Mouse (Mus musculus) embryonic facial prominence, embryonic 13.5 days (tissue): ENCODE data around the gene Amot. TPM values are rescaled to one million over a fixed set of nuclear protein-coding genes. Genes with fewer than 3 reads are reported as not detected.

Source experiments
- ATAC-seq: fragments of 200-750 bp; cut with Nextera tagmentation; 2 replicates; pipeline ENCODE4 v1.8.0; 2017; ENCODE audit warnings: low read depth; ENCODE audit not compliant: insufficient number of reproducible peaks, insufficient read depth, low FRiP score, low TSS enrichment
- H3K27ac ChIP-seq: fragments of 300-500 bp; sonication (generic); 2 replicates; pipeline ENCODE4 v1.5.1; 2015; ENCODE audit warnings: moderate library complexity, mild to moderate bottlenecking, inconsistent platforms
- H3K27me3 ChIP-seq: fragments of 300-500 bp; sonication (generic); 2 replicates; pipeline ENCODE4 v1.6.1; 2015; ENCODE audit warnings: mild to moderate bottlenecking, inconsistent platforms
- H3K36me3 ChIP-seq: fragments of 300-500 bp; sonication (generic); 2 replicates; pipeline ENCODE4 v1.6.1; 2015; ENCODE audit warnings: mild to moderate bottlenecking, inconsistent platforms
- H3K4me1 ChIP-seq: fragments of 300-500 bp; sonication (generic); 2 replicates; pipeline ENCODE4 v1.6.1; 2015; ENCODE audit warnings: inconsistent platforms
- H3K4me2 ChIP-seq: fragments of 300-500 bp; sonication (generic); 2 replicates; pipeline ENCODE4 v1.6.1; 2015; ENCODE audit warnings: moderate library complexity, mild to moderate bottlenecking, inconsistent platforms
- H3K4me3 ChIP-seq: fragments of 300-500 bp; sonication (generic); 2 replicates; pipeline ENCODE4 v1.5.1; 2015; ENCODE audit warnings: mild to moderate bottlenecking, inconsistent platforms
- H3K9ac ChIP-seq: fragments of 300-500 bp; sonication (generic); 2 replicates; pipeline ENCODE4 v1.6.1; 2015; ENCODE audit warnings: mild to moderate bottlenecking, inconsistent platforms
- H3K9me3 ChIP-seq: fragments of 300-500 bp; sonication (generic); 2 replicates; pipeline ENCODE4 v1.6.1; 2016; ENCODE audit warnings: inconsistent platforms
- WGBS: fragments of 180-500 bp; shearing (Covaris S2); methylation state at CpG from one replicate; pipeline ENCODE4 v1.1.7; 2015; ENCODE audit warnings: mixed read lengths; 5-methylcytosine and 5-hydroxymethylcytosine counted together
- polyA plus RNA-seq: library from polyadenylated mRNA; unstranded; fragments of >200 nt; fragmentation: Nextera tagmentation; extraction: Ambion mirVana; gene quantifications from 2 replicates; pipeline ENCODE4 v1.2.1, GENCODE M21; 2015

The Amot gene
- polyA plus RNA-seq, 1 experiment from 2014 or later: 30.7 TPM

DNA sequence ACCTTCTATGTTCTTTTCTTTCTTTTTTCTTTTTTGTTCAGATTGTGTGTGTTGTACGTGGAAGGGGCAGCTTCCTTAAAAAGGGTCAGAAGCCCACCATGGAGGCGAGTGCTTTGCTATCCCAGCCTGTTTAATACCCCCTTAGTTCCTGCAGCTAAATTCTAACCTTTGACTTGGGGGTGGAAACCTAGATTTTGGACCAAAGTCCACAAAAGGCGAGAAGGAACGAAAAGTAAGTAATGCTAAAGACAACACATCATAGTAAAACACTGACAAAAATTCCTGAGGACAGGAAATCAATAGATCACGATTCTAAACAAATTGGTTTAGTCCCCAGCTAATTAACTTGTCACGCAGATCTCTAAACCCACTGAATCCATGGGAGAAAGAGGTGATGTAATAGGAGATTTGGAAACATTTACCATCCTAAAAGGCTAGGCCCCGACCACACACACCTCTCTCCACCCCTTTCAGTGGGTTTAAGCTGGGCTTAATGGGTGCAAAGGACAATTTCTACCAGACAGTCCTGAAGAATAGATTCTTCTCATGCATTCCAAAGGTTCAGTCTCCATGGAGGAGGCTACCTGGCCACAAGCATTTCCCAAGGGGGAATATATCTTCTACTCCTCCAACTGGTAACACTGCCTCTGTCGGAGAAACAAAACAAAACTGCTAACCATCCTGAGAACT lies 3.2 kb downstream of the Amot start:
- H3K4me2 ChIP-seq: peak overlapping the region; percentile 22
- no peak for ATAC-seq
- H3K4me3 ChIP-seq: 0 out of 2 replicates have a peak overlapping the region, but pooled peaks have one; percentile 2
- 52% methylated on average over 8 of the region's 8 CpGs for WGBS
- H3K9me3 ChIP-seq: no peaks in the 10 kb centered on the region
- H3K27ac ChIP-seq: no peak overlapping the region
- no peaks in the 10 kb centered on the region for H3K36me3 ChIP-seq
- H3K27me3 ChIP-seq: peaks cover 9% of the 10 kb centered on the region; the same call in 1 of the 2 replicates
- H3K9ac ChIP-seq: no peak overlapping the region
- H3K4me1 ChIP-seq: peaks cover 13% of the 10 kb centered on the region; the same call in 1 of the 2 replicates

DNA sequence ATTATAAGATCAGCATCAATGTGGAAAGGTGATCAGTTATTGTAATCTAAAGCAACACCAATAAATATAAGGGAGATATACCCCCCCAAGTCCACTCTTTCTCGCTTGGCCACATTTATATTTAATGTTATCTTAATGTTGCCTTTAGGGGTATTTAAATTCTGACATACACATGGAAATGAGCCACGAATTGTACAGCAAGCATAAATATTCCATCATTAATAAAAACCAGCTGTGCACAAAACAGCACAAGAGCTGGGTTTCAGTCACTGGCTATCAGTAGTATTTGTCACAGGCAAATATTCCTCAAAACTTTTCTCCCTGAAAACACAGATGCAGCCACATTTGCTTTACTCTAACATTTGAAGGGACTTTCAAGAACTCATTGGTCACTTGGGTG lies 5.9 kb downstream of the Amot start:
- no peak overlapping the region for H3K27ac ChIP-seq
- H3K4me2 ChIP-seq: no peak overlapping the region; the same call in 1 of the 2 replicates
- 42% methylated on average over 2 of the region's 2 CpGs for WGBS
- peaks cover 13% of the 10 kb centered on the region; the same call in 1 of the 2 replicates for H3K4me1 ChIP-seq
- no peak overlapping the region for H3K9ac ChIP-seq
- H3K36me3 ChIP-seq: no peaks in the 10 kb centered on the region
- no peaks in the 10 kb centered on the region for H3K9me3 ChIP-seq
- H3K4me3 ChIP-seq: no peak overlapping the region
- H3K27me3 ChIP-seq: 0 out of 2 replicates have a peak, but pooled peaks cover 4% of the 10 kb centered on the region
- no peak for ATAC-seq

DNA sequence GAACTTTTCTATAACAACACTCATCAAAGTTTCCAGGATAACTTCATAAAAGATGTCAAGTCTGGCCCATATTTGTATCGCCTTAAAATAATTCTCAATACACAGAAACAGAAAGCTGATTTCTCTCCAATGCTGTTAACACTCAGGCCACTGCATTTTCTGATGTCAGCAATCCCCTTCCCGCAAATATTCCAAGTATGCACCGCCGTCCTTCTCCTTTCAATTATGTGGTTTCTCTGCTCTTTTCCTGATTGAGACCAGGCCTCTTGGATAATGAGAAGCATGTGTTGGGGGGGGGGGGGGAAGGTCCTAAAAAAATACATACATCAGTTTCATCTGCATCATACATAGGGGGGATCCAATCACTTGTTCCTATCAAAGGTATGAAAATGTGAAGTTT lies 6.3 kb downstream of the Amot start:
- Histone ChIP-seq H3K36me3 (no peaks in the 10 kb centered on the region), H3K4me3 (no peak overlapping the region), H3K4me1 (peaks cover 13% of the 10 kb centered on the region; the same call in 1 of the 2 replicates), H3K9me3 (no peaks in the 10 kb centered on the region), H3K27me3 (0 out of 2 replicates have a peak, but pooled peaks cover 4% of the 10 kb centered on the region), H3K9ac (no peak overlapping the region), H3K27ac (no peak overlapping the region), H3K4me2 (no peak overlapping the region; the same call in 1 of the 2 replicates)
- 39% methylated on average over 4 of the region's 4 CpGs for WGBS
- peak; percentile 43; the same call in 1 of the 2 replicates for ATAC-seq

DNA sequence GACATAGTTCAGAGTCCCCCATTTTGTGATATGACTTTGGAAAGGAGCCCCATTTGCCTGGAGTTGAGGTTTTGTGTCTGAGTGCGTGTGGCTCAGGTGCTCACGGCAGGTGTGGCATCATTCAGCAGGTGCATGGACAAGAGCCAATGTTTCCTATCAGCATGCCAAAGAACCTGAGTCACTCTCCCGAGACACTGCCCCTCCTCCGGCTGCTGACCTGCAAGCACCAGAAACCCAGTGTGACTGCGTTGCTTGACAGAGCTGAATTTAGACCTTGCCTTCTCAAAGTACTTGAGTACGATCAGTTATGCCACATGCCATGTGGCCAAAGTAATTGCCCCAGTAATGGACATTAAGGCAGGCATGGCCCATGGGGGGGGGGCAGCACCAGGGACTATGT lies 7.5 kb downstream of the Amot start:
- Histone ChIP-seq H3K4me3 (no peak overlapping the region), H3K36me3 (no peaks in the 10 kb centered on the region), H3K4me1 (peaks cover 13% of the 10 kb centered on the region; the same call in 1 of the 2 replicates), H3K27me3 (0 out of 2 replicates have a peak, but pooled peaks cover 4% of the 10 kb centered on the region), H3K4me2 (no peak overlapping the region), H3K9ac (no peak overlapping the region), H3K9me3 (no peaks in the 10 kb centered on the region), H3K27ac (no peak overlapping the region)
- 80% methylated on average over 6 of the region's 6 CpGs for WGBS
- no peak for ATAC-seq

DNA sequence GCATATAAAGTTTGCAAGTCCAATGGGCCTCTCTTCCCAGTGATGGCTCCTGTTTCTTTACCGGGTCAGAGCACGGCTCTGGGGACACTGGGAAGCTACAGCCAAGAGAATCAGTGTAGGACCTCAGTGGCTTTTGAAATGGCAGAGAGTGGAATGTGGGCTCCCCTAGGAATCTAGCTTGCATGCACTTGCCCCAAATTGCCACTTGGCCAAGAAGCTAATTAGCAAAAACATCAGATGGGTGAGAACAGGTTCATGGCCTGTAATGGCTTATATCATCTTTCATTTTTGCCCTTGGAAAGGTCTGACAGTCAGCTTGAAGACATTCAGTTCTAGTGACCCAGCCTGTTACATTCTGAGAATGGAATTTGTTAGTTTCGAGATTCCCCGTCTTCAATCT lies 9.6 kb downstream of the Amot start:
- WGBS: 80% methylated on average over 4 of the region's 4 CpGs

DNA sequence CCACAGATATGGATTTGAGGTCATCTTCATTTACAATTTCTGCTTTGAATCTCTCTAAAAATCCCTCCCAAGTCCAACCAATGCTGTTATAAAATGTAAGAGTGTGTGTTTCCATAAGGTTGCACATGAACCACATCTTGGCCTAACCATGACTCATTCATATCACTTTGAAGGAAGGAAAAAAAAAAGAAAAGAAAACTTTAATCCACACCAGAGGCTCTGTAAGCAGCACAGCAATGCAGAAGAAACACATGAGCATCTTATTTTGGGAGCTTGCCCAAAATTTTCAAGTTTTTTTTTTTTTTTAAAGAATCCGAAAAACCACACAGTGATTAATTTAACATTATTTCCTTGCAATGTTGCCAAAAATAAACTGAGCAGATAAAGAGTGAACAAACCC lies 14.2 kb downstream of the Amot start:
- no peak for ATAC-seq
- H3K27me3 ChIP-seq: no peaks in the 10 kb centered on the region; the same call in 1 of the 2 replicates
- H3K36me3 ChIP-seq: peaks cover 10% of the 10 kb centered on the region
- no peaks in the 10 kb centered on the region for H3K4me1 ChIP-seq
- no peak overlapping the region for H3K4me2 ChIP-seq
- no peak overlapping the region for H3K9ac ChIP-seq
- no peak overlapping the region for H3K4me3 ChIP-seq
- H3K9me3 ChIP-seq: no peaks in the 10 kb centered on the region
- WGBS: 44% methylated on average over 1 of the region's 1 CpGs
- no peak overlapping the region for H3K27ac ChIP-seq

More for the DNA sequence above, 9.6 kb downstream of the Amot start:
- H3K4me2 ChIP-seq: no peak overlapping the region
- no peak overlapping the region for H3K4me3 ChIP-seq
- H3K9ac ChIP-seq: no peak overlapping the region
- no peak overlapping the region for H3K27ac ChIP-seq
- no peaks in the 10 kb centered on the region for H3K36me3 ChIP-seq
- no peak for ATAC-seq
- H3K27me3 ChIP-seq: 0 out of 2 replicates have a peak, but pooled peaks cover 4% of the 10 kb centered on the region
- H3K9me3 ChIP-seq: no peaks in the 10 kb centered on the region
- H3K4me1 ChIP-seq: peaks cover 7% of the 10 kb centered on the region; the same call in 1 of the 2 replicates

DNA sequence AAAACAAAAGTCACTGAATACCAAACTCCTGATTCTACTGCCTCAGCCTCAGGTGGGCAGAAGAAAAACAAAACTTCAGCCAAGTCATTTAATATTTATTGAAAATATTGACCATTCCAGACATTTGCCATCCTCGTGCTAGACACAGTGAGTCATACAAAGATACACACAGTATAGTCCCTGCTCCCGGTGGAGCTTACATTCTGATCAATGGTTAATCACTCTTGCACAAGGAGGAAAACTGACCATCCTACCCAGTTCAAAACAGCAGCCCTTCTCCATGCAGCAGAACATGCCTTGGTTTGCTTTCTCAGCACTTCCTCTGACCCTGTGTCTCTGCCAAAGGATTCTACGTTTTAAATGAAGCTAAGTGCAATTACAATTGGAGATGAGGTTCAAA lies 14.6 kb downstream of the Amot start:
- no peak for ATAC-seq
- no peak overlapping the region for H3K9ac ChIP-seq
- H3K9me3 ChIP-seq: no peaks in the 10 kb centered on the region
- no peak overlapping the region for H3K4me2 ChIP-seq
- H3K4me3 ChIP-seq: no peak overlapping the region
- no peaks in the 10 kb centered on the region; the same call in 1 of the 2 replicates for H3K27me3 ChIP-seq
- 57% methylated on average over 3 of the region's 3 CpGs for WGBS
- H3K27ac ChIP-seq: no peak overlapping the region
- H3K4me1 ChIP-seq: no peaks in the 10 kb centered on the region
- H3K36me3 ChIP-seq: peaks cover 10% of the 10 kb centered on the region

DNA sequence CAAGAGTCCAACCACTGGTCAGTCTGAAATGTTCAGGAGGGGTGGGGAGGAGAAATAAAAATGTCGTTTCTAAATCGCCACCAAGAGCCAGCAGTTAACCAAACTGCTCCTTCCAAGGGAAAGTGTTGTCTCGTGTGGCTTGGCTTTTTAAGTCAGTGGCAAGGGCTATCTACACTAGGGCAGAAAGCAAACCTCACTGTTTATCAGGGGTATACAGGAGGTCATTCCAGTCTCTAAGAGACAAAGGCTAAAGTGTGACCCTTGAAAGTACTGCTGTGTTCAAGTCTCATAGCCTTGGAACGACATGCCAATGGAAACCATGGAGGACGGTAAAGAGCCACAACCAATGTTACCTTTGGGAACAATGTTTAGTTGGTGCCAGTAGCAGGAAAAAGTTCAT lies 15.0 kb downstream of the Amot start:
- WGBS: 88% methylated on average over 5 of the region's 5 CpGs
- Histone ChIP-seq H3K4me1 (no peaks in the 10 kb centered on the region), H3K27me3 (peaks cover 2% of the 10 kb centered on the region; the same call in 1 of the 2 replicates), H3K27ac (no peak overlapping the region), H3K4me2 (no peak overlapping the region), H3K36me3 (peaks cover 10% of the 10 kb centered on the region), H3K9ac (no peak overlapping the region), H3K9me3 (no peaks in the 10 kb centered on the region), H3K4me3 (no peak overlapping the region)
- no peak for ATAC-seq

DNA sequence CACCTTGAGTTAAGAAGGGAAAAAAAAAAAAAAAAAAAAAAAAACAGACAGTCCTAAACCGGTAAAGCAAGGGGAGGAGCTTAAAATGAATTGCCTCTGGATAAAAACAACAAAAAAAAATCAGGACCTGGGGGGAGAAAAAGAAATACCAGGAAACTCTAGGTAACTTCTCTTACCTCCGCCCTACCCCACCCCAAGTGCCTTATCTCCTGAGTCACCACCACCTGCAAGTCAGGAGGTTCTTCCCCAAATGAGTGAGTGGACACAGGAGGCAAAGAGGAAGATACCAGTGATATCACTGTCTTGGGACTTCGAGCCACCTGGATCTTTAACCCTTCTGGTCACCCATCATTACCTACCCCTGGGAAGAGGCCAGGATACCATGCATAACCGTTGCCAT lies 19.5 kb downstream of the Amot start:
- H3K4me3 ChIP-seq: no peak overlapping the region
- H3K9ac ChIP-seq: no peak overlapping the region
- peaks cover 3% of the 10 kb centered on the region; the same call in 1 of the 2 replicates for H3K27me3 ChIP-seq
- 61% methylated on average over 4 of the region's 4 CpGs for WGBS
- no peaks in the 10 kb centered on the region for H3K4me1 ChIP-seq
- ATAC-seq: no peak
- no peak overlapping the region for H3K27ac ChIP-seq
- no peak overlapping the region for H3K4me2 ChIP-seq
- H3K36me3 ChIP-seq: peaks cover 10% of the 10 kb centered on the region
- H3K9me3 ChIP-seq: no peaks in the 10 kb centered on the region

DNA sequence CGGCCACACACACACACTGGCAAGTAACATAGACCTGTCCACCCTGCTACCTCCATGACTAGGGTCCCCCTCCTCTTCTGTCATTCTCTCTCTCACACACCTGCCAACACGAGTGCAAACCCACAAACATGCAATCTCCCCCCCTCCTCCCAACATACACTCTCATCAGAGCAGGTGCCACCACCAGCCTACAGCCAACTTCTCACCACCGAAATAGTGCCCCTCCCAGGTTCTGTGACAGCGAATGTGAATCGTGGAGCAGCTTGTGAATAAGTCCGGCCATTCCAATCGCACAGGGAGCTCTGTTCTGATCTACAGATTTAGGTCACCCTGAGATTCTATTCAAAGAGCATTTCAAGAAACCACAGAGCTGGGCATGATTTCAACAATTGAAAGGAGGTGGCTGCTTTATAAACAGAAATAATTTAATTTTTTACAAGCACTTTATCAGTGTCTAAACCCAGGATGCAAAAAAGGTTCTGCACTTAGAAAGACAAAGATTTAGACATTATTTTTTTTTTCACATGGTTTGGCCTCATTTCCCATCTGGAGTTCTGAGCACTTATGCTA lies 21.4 kb downstream of the Amot start:
- no peaks in the 10 kb centered on the region for H3K9me3 ChIP-seq
- H3K9ac ChIP-seq: no peak overlapping the region
- no peak for ATAC-seq
- no peak overlapping the region for H3K4me2 ChIP-seq
- no peak overlapping the region for H3K27ac ChIP-seq
- WGBS: 85% methylated on average over 7 of the region's 7 CpGs
- H3K36me3 ChIP-seq: peaks cover 15% of the 10 kb centered on the region
- peaks cover 8% of the 10 kb centered on the region; the same call in 1 of the 2 replicates for H3K27me3 ChIP-seq
- no peak overlapping the region for H3K4me3 ChIP-seq
- no peaks in the 10 kb centered on the region for H3K4me1 ChIP-seq

DNA sequence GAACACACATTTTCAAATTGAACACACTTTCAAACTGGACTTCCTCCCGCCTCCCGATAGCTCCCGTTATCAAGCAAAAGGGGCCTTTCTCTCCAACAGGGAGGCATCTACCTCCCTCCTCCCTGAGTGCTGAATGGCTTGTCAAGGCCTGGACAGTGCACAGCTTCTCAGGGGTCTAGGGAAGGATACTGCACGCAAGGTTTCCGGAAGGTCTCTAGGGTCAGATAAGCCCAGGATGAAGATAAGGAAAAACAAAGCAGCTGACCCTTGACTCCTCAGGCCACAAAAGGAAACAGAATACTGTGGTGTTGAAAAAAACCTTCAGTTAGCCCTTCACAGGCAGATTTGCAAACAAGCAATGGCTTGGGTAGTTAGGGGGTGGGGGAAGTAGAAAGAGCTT lies 22.6 kb downstream of the Amot start:
- peaks cover 14% of the 10 kb centered on the region for H3K36me3 ChIP-seq
- H3K9me3 ChIP-seq: no peaks in the 10 kb centered on the region
- no peak overlapping the region for H3K9ac ChIP-seq
- H3K27ac ChIP-seq: no peak overlapping the region
- ATAC-seq: no peak
- no peak overlapping the region for H3K4me3 ChIP-seq
- peaks cover 12% of the 10 kb centered on the region; the same call in 1 of the 2 replicates for H3K27me3 ChIP-seq
- H3K4me2 ChIP-seq: no peak overlapping the region
- 69% methylated on average over 5 of the region's 5 CpGs for WGBS
- no peaks in the 10 kb centered on the region; the same call in 1 of the 2 replicates for H3K4me1 ChIP-seq

DNA sequence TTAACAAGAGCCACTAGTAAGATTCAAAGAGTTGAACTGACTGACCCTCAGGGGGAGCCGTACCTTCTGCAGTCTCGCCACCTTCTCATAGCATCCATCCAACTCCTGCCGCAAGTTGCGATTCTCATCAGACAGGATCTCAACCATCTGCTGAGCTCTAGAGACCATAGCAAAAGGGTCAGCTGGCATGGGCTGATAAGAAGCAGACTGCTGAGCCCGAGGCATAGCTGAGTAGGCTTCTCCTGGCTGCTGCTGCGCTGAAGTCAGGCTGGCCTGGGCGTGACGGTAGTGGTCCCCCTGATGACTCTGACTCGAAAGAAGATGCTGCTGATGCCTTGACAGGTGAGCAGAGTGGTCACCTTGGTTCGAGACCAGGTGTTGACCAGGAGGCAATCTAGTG lies 25.0 kb downstream of the Amot start:
- H3K27me3 ChIP-seq: peaks cover 17% of the 10 kb centered on the region; the same call in 1 of the 2 replicates
- no peak for ATAC-seq
- H3K9ac ChIP-seq: no peak overlapping the region
- H3K4me1 ChIP-seq: no peaks in the 10 kb centered on the region; the same call in 1 of the 2 replicates
- H3K4me3 ChIP-seq: no peak overlapping the region
- no peak overlapping the region for H3K27ac ChIP-seq
- H3K36me3 ChIP-seq: peaks cover 10% of the 10 kb centered on the region; the same call in 1 of the 2 replicates
- no peak overlapping the region for H3K4me2 ChIP-seq
- H3K9me3 ChIP-seq: no peaks in the 10 kb centered on the region
- WGBS: 87% methylated on average over 10 of the region's 10 CpGs
